Mouse (Mus musculus) lung, embryonic 15.5 days (tissue): ENCODE results near the gene Traf3ip3. TPM values are rescaled to one million over a fixed set of nuclear protein-coding genes. Genes with fewer than 3 reads are reported as not detected.

ENCODE experiments used
- ATAC-seq: fragments of 200-750 bp; cut with Nextera tagmentation; 2 replicates; pipeline ENCODE4 v1.8.0; 2017; ENCODE audit warnings: moderate number of reproducible peaks, borderline replicate concordance; ENCODE audit not compliant: low FRiP score, low TSS enrichment; ENCODE audit errors: extremely low read depth
- H3K27ac ChIP-seq: fragments of 300-500 bp; sonication (generic); 2 replicates; pipeline ENCODE4 v1.5.1; 2015; ENCODE audit warnings: moderate library complexity, mild to moderate bottlenecking, inconsistent platforms
- H3K27me3 ChIP-seq: fragments of 300-500 bp; sonication (generic); 2 replicates; pipeline ENCODE4 v1.6.1; 2015; ENCODE audit warnings: inconsistent platforms
- H3K36me3 ChIP-seq: fragments of 300-500 bp; sonication (generic); 2 replicates; pipeline ENCODE4 v1.6.1; 2015; ENCODE audit warnings: inconsistent platforms
- H3K4me1 ChIP-seq: fragments of 300-500 bp; sonication (generic); 2 replicates; pipeline ENCODE4 v1.6.1; 2015; ENCODE audit warnings: inconsistent platforms
- H3K4me2 ChIP-seq: fragments of 300-500 bp; sonication (generic); 2 replicates; pipeline ENCODE4 v1.6.1; 2015; ENCODE audit warnings: inconsistent platforms, mild to moderate bottlenecking, moderate library complexity
- H3K4me3 ChIP-seq: fragments of 300-500 bp; sonication (generic); 2 replicates; pipeline ENCODE4 v1.5.1; 2015; ENCODE audit warnings: mild to moderate bottlenecking, inconsistent platforms
- H3K9ac ChIP-seq: fragments of 300-500 bp; sonication (generic); 2 replicates; pipeline ENCODE4 v1.6.1; 2015; ENCODE audit warnings: inconsistent platforms
- H3K9me3 ChIP-seq: fragments of 300-500 bp; sonication (generic); 2 replicates; pipeline ENCODE4 v1.6.1; 2016; ENCODE audit warnings: inconsistent platforms
- WGBS: fragments of 180-500 bp; shearing (Covaris S2); methylation state at CpG from one replicate; pipeline ENCODE4 v1.1.7; 2015; 5-methylcytosine and 5-hydroxymethylcytosine counted together
- polyA plus RNA-seq: library from polyadenylated mRNA; unstranded; fragments of >200 nt; fragmentation: Nextera tagmentation; extraction: Ambion mirVana; gene quantifications from 2 replicates; pipeline ENCODE4 v1.2.1, GENCODE M21; 2015

The Traf3ip3 gene
- polyA plus RNA-seq, 1 experiment from 2014 or later: 3.8 TPM

DNA sequence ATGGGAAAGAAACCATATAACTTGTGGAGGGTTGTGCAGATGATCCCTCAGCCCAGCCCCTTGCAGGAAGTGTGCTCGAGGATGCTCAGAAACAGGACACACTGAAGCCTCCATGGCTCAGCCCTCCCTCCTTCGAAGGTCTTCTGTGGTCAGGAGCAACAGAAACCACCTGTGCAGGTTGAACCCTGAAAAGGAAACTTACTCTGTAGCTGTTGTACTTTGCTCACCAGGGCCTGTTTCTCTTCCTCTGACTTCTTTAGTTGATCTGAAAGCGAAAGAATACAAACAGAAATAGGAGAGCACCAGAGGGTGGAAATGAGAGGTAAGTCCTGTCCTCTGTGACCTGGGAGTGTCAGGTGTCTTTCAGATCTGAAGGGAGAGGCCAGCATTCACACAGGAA is 20.4 kb downstream of the Traf3ip3 start:
- Histone ChIP-seq H3K9me3 (no peaks in the 10 kb centered on the region), H3K27me3 (no peaks in the 10 kb centered on the region), H3K4me1 (no peaks in the 10 kb centered on the region), H3K27ac (no peak overlapping the region), H3K4me3 (no peak overlapping the region), H3K36me3 (no peaks in the 10 kb centered on the region), H3K4me2 (no peak overlapping the region), H3K9ac (no peak overlapping the region)
- 79% methylated on average over 3 of the region's 3 CpGs for WGBS
- ATAC-seq: no peak

DNA sequence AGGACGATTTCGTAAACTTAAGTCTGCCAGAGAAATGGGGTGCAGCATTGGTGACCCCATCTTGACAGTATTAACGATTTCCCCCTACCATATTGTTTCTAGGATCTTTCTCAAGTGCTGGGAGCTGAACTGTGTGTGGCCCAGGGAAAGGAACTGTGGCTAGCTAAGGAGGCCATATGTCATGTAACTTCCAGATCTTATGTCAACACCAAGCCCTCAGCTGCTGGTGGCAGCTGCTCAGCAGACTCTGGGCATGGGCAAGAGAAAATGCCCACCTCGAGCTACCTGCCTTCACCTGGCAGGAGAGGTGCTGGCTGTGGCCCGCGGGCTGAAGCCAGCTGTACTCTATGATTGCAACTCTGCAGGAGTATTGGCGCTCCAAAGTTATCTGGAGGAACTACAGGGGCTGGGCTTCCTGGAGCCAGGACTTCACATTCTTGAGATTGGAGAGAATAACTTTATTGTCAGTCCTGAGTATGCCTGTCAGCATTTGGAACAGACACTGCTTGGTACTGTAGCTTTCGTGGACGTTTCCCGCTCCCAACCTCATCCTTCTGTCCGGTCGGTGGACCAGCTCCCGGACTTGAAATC is 27.3 kb downstream of the Traf3ip3 start:
- peaks cover 28% of the 10 kb centered on the region for H3K4me1 ChIP-seq
- peak overlapping the region; percentile 61; the same call in 1 of the 2 replicates for H3K9ac ChIP-seq
- no peak for ATAC-seq
- peak overlapping the region; percentile 84 for H3K27ac ChIP-seq
- WGBS: 70% methylated on average over 13 of the region's 13 CpGs
- peak overlapping the region; percentile 72 for H3K4me2 ChIP-seq
- no peaks in the 10 kb centered on the region for H3K9me3 ChIP-seq
- H3K36me3 ChIP-seq: no peaks in the 10 kb centered on the region
- H3K27me3 ChIP-seq: no peaks in the 10 kb centered on the region
- peak overlapping the region; percentile 61 for H3K4me3 ChIP-seq

DNA sequence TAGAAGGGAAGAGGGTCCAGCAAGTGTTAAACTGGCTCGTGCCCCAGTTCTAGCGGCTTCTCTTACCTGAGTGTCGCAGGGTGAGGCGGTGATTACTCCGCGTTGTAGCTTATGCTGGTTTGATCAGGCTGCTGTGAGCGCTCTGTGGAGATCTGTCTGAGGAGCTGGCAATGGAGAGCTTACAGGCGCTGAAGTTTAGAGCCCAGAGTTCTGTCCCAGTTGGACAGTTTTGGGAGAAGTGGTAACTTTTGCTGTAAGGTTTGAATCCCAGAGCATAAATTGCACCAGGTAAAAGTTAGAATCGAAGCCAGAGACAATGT is 27.7 kb downstream of the Traf3ip3 start:
- Histone ChIP-seq H3K27me3 (no peaks in the 10 kb centered on the region), H3K36me3 (no peaks in the 10 kb centered on the region), H3K4me2 (peak overlapping the region; percentile 72), H3K9me3 (no peaks in the 10 kb centered on the region), H3K27ac (peak overlapping the region; percentile 84), H3K4me1 (peaks cover 30% of the 10 kb centered on the region), H3K9ac (peak overlapping the region; percentile 61), H3K4me3 (peak overlapping the region; percentile 61)
- ATAC-seq: no peak
- WGBS: 12% methylated on average over 9 of the region's 9 CpGs

DNA sequence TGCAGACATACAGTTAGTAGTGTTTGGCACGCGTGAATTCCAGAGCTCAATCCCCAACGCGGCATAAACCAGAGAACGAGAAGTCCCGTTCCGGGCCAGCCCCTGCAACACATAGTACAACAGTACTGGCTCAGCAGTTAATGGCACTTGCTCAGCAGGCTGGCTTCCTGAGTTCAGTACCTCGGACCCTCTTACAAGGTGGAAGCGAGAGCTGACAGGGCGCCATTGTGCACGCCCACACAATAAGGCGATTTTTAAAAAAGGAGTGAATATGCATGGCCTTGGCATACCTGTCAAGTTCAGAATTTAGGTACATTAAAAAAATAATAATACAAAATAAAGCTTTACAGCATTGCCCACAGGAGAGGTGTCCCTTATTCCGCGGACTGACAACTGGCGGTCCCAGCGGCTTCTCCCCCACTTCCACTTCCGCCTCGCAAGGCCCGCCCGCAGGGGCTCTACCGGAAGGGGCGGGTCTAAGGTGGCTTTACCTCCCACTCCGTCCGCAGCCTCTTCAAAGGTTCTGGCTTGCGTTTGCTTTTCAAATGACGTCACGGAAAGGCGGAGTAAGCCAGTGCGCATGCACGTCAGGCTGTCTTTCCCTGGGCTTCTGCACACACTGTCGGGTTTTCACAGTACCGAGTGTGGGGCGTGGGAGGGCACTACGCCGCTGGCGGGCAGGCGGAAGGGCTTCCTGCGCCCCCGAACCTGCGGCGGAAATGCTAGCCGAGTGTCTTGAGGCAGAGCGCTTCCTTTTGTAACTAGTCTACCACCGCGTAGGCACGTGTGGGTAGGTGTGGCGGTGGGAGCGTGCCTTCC is 28.3 kb downstream of the Traf3ip3 start:
- H3K9me3 ChIP-seq: no peaks in the 10 kb centered on the region
- peak overlapping the region; percentile 72 for H3K4me2 ChIP-seq
- H3K36me3 ChIP-seq: no peaks in the 10 kb centered on the region
- peak; percentile 99 for ATAC-seq
- H3K4me3 ChIP-seq: peak overlapping the region; percentile 61
- H3K4me1 ChIP-seq: peaks cover 30% of the 10 kb centered on the region
- WGBS: under 1% methylated on average over 48 of the region's 48 CpGs
- H3K27ac ChIP-seq: peak overlapping the region; percentile 84
- H3K27me3 ChIP-seq: no peaks in the 10 kb centered on the region
- peak overlapping the region; percentile 70 for H3K9ac ChIP-seq

DNA sequence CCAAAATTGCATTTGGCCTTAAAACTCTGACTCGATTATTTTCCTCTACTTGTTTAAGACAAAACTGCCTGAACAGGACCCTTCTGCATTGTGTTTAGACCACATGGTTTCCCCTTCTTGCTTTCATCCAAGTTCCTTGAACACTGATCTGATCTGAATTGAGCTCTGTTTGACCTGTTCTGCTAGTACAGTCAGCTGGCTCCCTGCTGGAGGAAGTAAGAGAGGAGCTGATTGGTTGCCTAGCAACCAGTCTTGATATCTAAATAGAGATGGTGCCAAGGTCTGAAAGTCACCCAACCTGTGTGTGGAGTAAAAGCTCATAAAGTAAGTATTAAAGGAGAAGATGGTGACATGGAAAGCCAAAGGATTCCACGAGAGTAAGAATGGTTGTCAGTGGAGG is 31.6 kb downstream of the Traf3ip3 start:
- ATAC-seq: no peak
- Histone ChIP-seq H3K36me3 (no peaks in the 10 kb centered on the region), H3K4me2 (no peak overlapping the region), H3K4me1 (peaks cover 29% of the 10 kb centered on the region), H3K4me3 (no peak overlapping the region), H3K27ac (no peak overlapping the region), H3K9me3 (no peaks in the 10 kb centered on the region), H3K27me3 (no peaks in the 10 kb centered on the region), H3K9ac (no peak overlapping the region)
- 25% methylated on average over 2 of the region's 2 CpGs for WGBS

DNA sequence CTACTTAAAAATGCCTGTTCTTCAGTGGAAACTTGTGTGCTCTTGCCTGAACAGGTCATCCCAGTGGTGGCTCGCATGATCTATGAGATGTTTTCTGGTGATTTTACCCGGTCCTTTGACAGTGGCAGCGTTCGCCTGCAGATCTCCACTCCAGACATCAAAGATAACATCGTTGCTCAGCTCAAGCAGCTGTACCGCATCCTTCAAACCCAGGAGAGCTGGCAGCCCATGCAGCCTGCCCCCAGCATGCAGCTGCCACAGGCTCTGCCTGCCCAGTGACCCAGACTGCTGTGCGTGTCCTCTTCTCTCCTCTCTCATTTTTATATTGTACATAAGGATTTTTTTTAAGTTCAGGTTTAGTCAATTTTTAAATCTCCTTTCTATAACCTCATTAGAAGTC is 32.3 kb downstream of the Traf3ip3 start:
- H3K9me3 ChIP-seq: no peaks in the 10 kb centered on the region
- no peaks in the 10 kb centered on the region for H3K36me3 ChIP-seq
- no peak overlapping the region for H3K4me3 ChIP-seq
- no peaks in the 10 kb centered on the region for H3K27me3 ChIP-seq
- peaks cover 23% of the 10 kb centered on the region for H3K4me1 ChIP-seq
- no peak for ATAC-seq
- H3K27ac ChIP-seq: no peak overlapping the region
- WGBS: 60% methylated on average over 7 of the region's 7 CpGs
- no peak overlapping the region for H3K9ac ChIP-seq
- no peak overlapping the region for H3K4me2 ChIP-seq

DNA sequence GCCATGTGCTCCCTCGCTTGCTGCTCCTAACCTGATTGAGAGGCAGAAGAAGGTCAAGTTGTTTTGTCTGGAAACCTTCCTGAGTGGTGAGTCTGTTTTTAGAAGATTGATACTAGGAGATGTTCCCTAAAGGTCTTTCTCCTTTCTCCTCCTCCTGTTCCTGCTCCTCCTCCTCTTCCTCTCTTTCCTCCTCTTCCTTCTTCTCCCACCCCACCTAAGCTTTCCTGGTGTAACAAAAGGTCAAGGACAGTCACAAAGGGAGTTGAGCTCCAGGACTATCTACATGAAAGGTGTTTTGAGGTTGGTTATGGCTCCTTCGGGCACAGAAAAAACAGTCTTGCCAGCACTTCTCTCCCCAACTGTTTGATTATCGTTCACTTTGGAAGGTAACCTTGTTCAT is 33.8 kb downstream of the Traf3ip3 start, which contains the start of gene A130010J15Rik:
TSS of gene A130010J15Rik (plus strand) at position 301 of the 400 bp plus-strand sequence.
- H3K4me2 ChIP-seq: no peak within 1 kb of the TSS
- 91% methylated on average over 3 of the region's 3 CpGs for WGBS
- no peak for ATAC-seq
- no peaks in the 10 kb centered on the region for H3K36me3 ChIP-seq
- H3K27ac ChIP-seq: no peak within 1 kb of the TSS
- H3K27me3 ChIP-seq: no peaks in the 10 kb centered on the region
- peaks cover 18% of the 10 kb centered on the region; the same call in 1 of the 2 replicates for H3K4me1 ChIP-seq
- no peak within 1 kb of the TSS for H3K4me3 ChIP-seq
- no peak within 1 kb of the TSS for H3K9ac ChIP-seq
- H3K9me3 ChIP-seq: no peaks in the 10 kb centered on the region

DNA sequence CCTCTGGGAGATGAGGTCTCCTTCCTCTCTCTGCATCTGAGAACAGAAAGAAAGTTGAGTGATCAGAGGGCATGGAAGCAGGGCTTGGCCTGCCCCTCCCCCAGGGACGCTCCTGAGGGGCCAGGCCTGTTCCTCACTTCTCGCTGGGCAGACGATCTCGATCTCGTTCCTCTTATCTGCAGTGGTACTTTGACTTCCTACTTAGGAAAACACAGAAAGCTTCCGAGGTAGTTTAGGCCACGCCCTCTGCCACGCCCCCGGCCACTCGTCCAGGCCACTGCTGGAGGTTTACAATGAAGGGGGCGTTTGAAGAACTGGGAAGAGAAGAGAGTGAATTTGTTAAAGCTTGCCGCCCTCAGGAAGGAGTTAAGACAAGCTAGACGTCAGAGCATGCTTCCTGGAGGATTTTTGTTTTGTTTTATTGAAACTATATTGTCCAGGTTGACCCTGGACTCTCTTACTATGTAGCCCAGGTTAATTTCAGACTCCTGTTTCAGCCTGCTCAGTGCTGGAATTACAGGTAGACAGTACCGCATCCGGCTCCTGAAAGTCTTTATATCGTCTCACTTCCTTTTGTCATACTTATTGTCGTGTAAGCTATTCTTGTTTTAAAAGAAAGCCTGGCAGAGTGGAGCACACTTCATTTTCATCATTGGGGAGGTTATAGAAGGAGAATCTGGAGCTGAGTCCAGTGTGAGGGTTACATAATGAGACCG is 41.0 kb downstream of the Traf3ip3 start:
- peak; percentile 80; the same call in 1 of the 2 replicates for ATAC-seq
- H3K9me3 ChIP-seq: no peaks in the 10 kb centered on the region
- peaks cover 20% of the 10 kb centered on the region for H3K4me1 ChIP-seq
- H3K27me3 ChIP-seq: no peaks in the 10 kb centered on the region
- no peaks in the 10 kb centered on the region for H3K36me3 ChIP-seq
- peak overlapping the region; percentile 52 for H3K4me2 ChIP-seq
- peak overlapping the region; percentile 30 for H3K4me3 ChIP-seq
- WGBS: 12% methylated on average over 18 of the region's 18 CpGs
- H3K9ac ChIP-seq: 0 out of 2 replicates have a peak overlapping the region, but pooled peaks have one; percentile 21
- no peak overlapping the region for H3K27ac ChIP-seq

DNA sequence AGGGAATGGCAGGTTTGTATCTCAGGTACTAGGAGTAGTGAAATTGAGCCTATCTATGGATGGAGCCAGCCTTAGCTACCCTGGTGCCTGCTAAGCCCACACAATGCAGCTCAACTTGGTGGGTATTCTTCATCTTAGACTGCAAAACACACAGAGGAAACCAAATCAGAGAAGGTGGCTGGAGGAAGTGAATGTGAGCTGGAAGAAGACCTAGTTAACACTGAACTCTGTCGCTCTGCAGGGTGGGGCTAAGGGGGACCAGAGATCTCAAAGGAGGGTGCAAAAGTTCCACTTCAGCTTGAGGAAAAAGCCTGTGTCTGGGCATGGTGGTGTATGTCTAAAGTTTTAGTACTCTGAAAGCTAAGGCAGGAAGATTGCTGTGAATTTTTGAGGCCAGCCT is 41.9 kb downstream of the Traf3ip3 start:
- Histone ChIP-seq H3K9ac (no peak overlapping the region), H3K27me3 (peaks cover under 1% of the 10 kb centered on the region; the same call in 1 of the 2 replicates), H3K4me2 (no peak overlapping the region; the same call in 1 of the 2 replicates), H3K4me3 (no peak overlapping the region), H3K36me3 (no peaks in the 10 kb centered on the region), H3K4me1 (peaks cover 20% of the 10 kb centered on the region), H3K27ac (no peak overlapping the region), H3K9me3 (no peaks in the 10 kb centered on the region)
- 57% methylated on average over 1 of the region's 1 CpGs for WGBS
- ATAC-seq: no peak

DNA sequence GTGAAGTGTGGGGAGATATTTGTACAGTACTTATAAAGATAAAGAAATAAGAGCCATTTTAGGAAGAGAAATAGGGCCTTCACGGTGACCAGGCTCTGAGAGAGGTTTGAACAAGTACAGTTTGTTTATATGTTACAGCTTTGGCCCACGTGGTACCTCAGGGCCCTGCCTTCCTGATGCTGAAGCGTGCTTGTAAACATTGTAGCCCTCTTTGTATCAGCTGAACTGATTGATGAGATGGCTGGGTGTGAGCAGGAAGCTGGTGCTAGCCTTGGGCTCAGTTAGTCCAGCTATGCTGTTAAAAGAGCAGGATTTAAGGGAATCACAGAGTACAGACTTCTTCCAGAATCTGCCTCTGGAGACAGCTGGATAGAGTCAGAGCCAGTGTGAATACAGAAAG is 42.3 kb downstream of the Traf3ip3 start:
- Histone ChIP-seq H3K4me3 (no peak overlapping the region), H3K27ac (no peak overlapping the region), H3K36me3 (no peaks in the 10 kb centered on the region), H3K4me2 (no peak overlapping the region), H3K9ac (no peak overlapping the region), H3K27me3 (peaks cover 5% of the 10 kb centered on the region), H3K9me3 (no peaks in the 10 kb centered on the region), H3K4me1 (peaks cover 21% of the 10 kb centered on the region)
- ATAC-seq: no peak
- 15% methylated on average over 3 of the region's 3 CpGs for WGBS

DNA sequence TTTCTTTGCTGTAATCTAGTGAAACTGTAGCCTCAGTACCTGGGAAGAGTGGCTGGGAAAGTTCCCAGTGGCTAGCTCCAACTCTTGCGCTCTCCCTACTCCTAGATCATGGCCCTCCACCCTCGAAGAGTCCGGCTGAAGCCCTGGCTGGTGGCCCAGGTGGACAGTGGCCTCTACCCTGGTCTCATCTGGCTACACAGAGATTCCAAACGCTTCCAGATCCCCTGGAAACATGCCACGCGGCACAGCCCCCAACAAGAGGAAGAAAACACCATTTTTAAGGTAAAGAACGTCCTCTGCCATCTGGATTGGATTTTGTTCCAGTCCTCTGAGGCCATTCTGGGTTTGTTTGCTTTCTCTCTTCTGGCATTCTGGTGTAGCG is 44.4 kb downstream of the Traf3ip3 start:
- no peak overlapping the region for H3K4me2 ChIP-seq
- no peak overlapping the region for H3K27ac ChIP-seq
- 60% methylated on average over 8 of the region's 8 CpGs for WGBS

More for the DNA sequence above, 44.4 kb downstream of the Traf3ip3 start:
- H3K27me3 ChIP-seq: peaks cover 24% of the 10 kb centered on the region
- no peak for ATAC-seq
- no peaks in the 10 kb centered on the region for H3K36me3 ChIP-seq
- no peak overlapping the region for H3K9ac ChIP-seq
- peaks cover 24% of the 10 kb centered on the region for H3K4me1 ChIP-seq
- no peak overlapping the region for H3K4me3 ChIP-seq
- no peaks in the 10 kb centered on the region for H3K9me3 ChIP-seq
